Mouse (Mus musculus) liver, embryonic 16.5 days (tissue): ENCODE results near the gene Nwd1. TPM values are rescaled to one million over a fixed set of nuclear protein-coding genes. Genes with fewer than 3 reads are reported as not detected.

Source experiments
- ATAC-seq: fragments of 200-750 bp; cut with Nextera tagmentation; 2 replicates; pipeline ENCODE4 v1.8.0; 2017; ENCODE audit warnings: low read depth, mild to moderate bottlenecking, moderate number of reproducible peaks, moderate library complexity
- H3K27ac ChIP-seq: fragments of 300-500 bp; sonication (generic); 2 replicates; pipeline ENCODE4 v1.5.1; 2014; ENCODE audit warnings: mild to moderate bottlenecking, low read length
- H3K27me3 ChIP-seq: fragments of 300-500 bp; sonication (generic); 2 replicates; pipeline ENCODE4 v1.6.1; 2014; ENCODE audit warnings: low read depth, low read length, mixed read lengths; ENCODE audit not compliant: control insufficient read depth, insufficient read depth
- H3K36me3 ChIP-seq: fragments of 300-500 bp; sonication (generic); 2 replicates; pipeline ENCODE4 v1.6.1; 2014; ENCODE audit warnings: mild to moderate bottlenecking; ENCODE audit not compliant: control insufficient read depth, insufficient read depth
- H3K4me1 ChIP-seq: fragments of 300-500 bp; sonication (generic); 2 replicates; pipeline ENCODE4 v1.6.1; 2014; ENCODE audit warnings: low read depth, low read length, mixed read lengths; ENCODE audit not compliant: control insufficient read depth
- H3K4me2 ChIP-seq: fragments of 300-500 bp; sonication (generic); 2 replicates; pipeline ENCODE4 v1.6.1; 2014; ENCODE audit warnings: low read depth, low read length, mixed read lengths
- H3K4me3 ChIP-seq: fragments of 300-500 bp; sonication (generic); 2 replicates; pipeline ENCODE4 v1.5.1; 2014; ENCODE audit warnings: low read depth, mild to moderate bottlenecking, low read length
- H3K9ac ChIP-seq: fragments of 300-500 bp; sonication (generic); 2 replicates; pipeline ENCODE4 v1.6.1; 2014; ENCODE audit warnings: low read depth, low read length
- H3K9me3 ChIP-seq: fragments of 300-500 bp; sonication (generic); replicated peaks from 2 replicates; pipeline ENCODE4 v1.6.1; 2016; ENCODE audit warnings: low read length; ENCODE audit not compliant: control insufficient read depth
- WGBS: fragments of 180-500 bp; shearing (Covaris S2); extraction: QIAGEN DNeasy Blood & Tissue Kit; methylation state at CpG from one replicate; pipeline ENCODE4 v1.1.7; 2014; ENCODE audit not compliant: insufficient replicate concordance; 5-methylcytosine and 5-hydroxymethylcytosine counted together
- microRNA-seq: library from miRNA; unstranded; fragments of <30 nt; microRNA quantifications from one replicate; pipeline ENCODE4, GENCODE M21; 2016
- polyA plus RNA-seq: library from polyadenylated mRNA; unstranded; fragments of >200 nt; fragmentation: Nextera tagmentation; extraction: Ambion mirVana; gene quantifications from 2 replicates; pipeline ENCODE4 v1.2.1, GENCODE M21; 2015

The Nwd1 gene
- polyA plus RNA-seq, 1 experiment from 2014 or later, result 0.05 TPM

DNA sequence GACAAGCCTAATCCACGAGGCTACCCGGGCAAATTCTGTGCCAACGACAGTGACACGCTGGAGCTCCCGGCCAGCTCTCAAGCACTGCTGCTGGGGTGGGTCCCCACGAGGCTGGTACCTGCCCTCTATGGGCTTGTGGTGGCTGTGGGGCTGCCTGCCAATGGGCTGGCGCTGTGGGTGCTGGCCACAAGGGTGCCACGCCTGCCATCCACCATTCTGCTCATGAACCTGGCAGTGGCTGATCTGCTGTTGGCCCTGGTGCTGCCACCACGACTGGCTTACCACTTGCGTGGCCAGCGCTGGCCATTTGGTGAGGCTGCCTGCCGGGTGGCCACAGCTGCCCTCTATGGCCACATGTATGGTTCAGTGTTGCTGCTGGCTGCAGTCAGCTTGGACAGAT lies 115.8 kb downstream of the Nwd1 start:
- no peak for ATAC-seq
- H3K4me3 ChIP-seq, result no peak overlapping the region
- no peak overlapping the region for H3K27ac ChIP-seq
- no peak overlapping the region for H3K9ac ChIP-seq
- 53% methylated on average over 12 of the region's 12 CpGs for WGBS
- no peaks in the 10 kb centered on the region for H3K4me1 ChIP-seq
- H3K27me3 ChIP-seq, result no peaks in the 10 kb centered on the region
- no peaks in the 10 kb centered on the region for H3K9me3 ChIP-seq
- H3K36me3 ChIP-seq, result peaks cover 2% of the 10 kb centered on the region
- H3K4me2 ChIP-seq, result no peak overlapping the region

DNA sequence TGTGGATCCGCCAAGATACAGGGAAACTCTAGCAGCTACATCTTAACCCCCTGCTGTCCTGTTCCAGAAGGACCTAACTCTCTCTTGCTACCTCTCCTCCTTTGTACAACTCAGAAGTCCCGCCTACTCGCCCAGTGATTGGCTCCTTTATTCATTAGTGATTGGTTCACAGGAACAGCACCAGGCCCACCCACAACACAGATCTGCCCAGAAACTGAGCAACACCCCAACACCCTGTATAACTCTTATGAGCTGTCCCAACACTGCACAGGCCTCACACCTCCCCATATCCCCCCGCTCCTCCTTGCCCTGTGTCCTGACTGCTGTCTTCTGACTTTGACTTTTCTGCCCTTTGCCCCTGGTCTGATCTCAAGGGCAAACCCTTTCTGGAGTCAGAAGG lies 119.2 kb downstream of the Nwd1 start:
- Histone ChIP-seq H3K4me2 (no peak overlapping the region), H3K27me3 (no peaks in the 10 kb centered on the region), H3K36me3 (no peaks in the 10 kb centered on the region), H3K4me3 (no peak overlapping the region), H3K4me1 (no peaks in the 10 kb centered on the region), H3K9me3 (no peaks in the 10 kb centered on the region), H3K27ac (no peak overlapping the region), H3K9ac (no peak overlapping the region)
- ATAC-seq, result no peak
- WGBS, result 56% methylated on average over 4 of the region's 4 CpGs

DNA sequence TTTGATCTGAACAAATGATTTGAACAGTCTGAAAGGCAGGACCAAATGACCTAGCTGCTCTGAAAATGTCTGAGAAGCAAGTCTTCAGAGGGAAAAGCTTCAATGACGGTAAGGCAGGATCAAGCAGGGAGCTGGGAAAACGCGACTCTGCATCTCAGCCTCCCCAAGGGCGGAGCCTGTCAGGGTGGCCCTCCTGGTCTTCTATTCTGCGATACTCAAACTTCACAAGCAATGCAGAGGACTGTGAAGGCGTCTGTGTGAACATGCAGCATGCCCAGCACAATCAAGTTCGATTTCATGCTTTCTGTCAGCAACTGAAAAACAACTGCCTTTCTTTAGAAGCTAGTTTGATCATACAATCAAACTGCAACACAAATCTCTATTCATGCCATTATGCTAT lies 120.3 kb downstream of the Nwd1 start:
- Histone ChIP-seq H3K4me1 (no peaks in the 10 kb centered on the region), H3K27ac (no peak overlapping the region), H3K27me3 (no peaks in the 10 kb centered on the region), H3K9me3 (no peaks in the 10 kb centered on the region), H3K4me3 (no peak overlapping the region), H3K9ac (no peak overlapping the region), H3K36me3 (no peaks in the 10 kb centered on the region), H3K4me2 (no peak overlapping the region)
- 47% methylated on average over 7 of the region's 7 CpGs for WGBS
- ATAC-seq, result no peak

Small RNA genes lying within 50 kb of the gene (microRNA-seq; reads per million reads assigned to microRNA genes)
- not detected for gene Gm26237

Other genes starting within 250 kb of the Nwd1 start
- gene Eps15l1, start 225.3 kb upstream of the Nwd1 start, polyA plus RNA-seq, result 19.2 and 20.0 TPM in 2 replicates
- gene Calr3, start 202.8 kb upstream of the Nwd1 start, polyA plus RNA-seq, result 0.54 and 0.74 TPM in 2 replicates
- gene 1700030K09Rik, start 202.8 kb upstream of the Nwd1 start, polyA plus RNA-seq, result 3.4 and 3.5 TPM in 2 replicates
- 16.2 and 23.1 TPM in 2 replicates for gene Cherp, start 171.5 kb upstream of the Nwd1 start, polyA plus RNA-seq
- 3.0 and 3.5 TPM in 2 replicates for gene Slc35e1, start 154.1 kb upstream of the Nwd1 start, polyA plus RNA-seq
- 6.2 and 6.3 TPM in 2 replicates for gene Med26, start 98.4 kb upstream of the Nwd1 start, polyA plus RNA-seq
- 40.1 and 40.8 TPM in 2 replicates for gene Smim7, start 75.6 kb upstream of the Nwd1 start, polyA plus RNA-seq
- 2.6 and 4.5 TPM in 2 replicates for gene Tmem38a, start 74.7 kb upstream of the Nwd1 start, polyA plus RNA-seq
- gene Sin3b, start 76.6 kb downstream of the Nwd1 start, polyA plus RNA-seq, result 62.1 and 63.1 TPM in 2 replicates
- 2.3 and 2.6 TPM in 2 replicates for gene F2rl3, start 115.2 kb downstream of the Nwd1 start, polyA plus RNA-seq